Mouse (Mus musculus) Patski (cell line): ENCODE results near the gene Qser1. TPM values are rescaled to one million over a fixed set of nuclear protein-coding genes. Genes with fewer than 3 reads are reported as not detected.

ENCODE experiments used
- ATAC-seq: fragments of 100-300 bp; one replicate; pipeline ENCODE4 v1.8.0; 2021
- CTCF ChIA-PET: fragments of 350-600 bp; sonication (Branson Sonifier 250); formaldehyde crosslinking; loops from one replicate; lab custom pipeline; 2022; ENCODE audit warnings: inconsistent platforms; lab: Charles Lee
- POLR2A ChIA-PET: fragments of 350-600 bp; sonication (Branson Sonifier 250); formaldehyde crosslinking; loops from one replicate; lab custom pipeline; 2022; ENCODE audit warnings: antibody characterized with exemption, inconsistent platforms; lab: Charles Lee
- DNase-seq: peaks from one replicate; pipeline ENCODE4 v3.0.0-alpha.2; 2011; ENCODE audit warnings: low read depth, low spot score
- H3K27me3 ChIP-seq: fragments of 371-371 bp; one replicate; pipeline ENCODE4 v1.5.1; 2021
- CTCF ChIP-seq: fragments of 100-300 bp; IDR thresholded peaks from one replicate; pipeline ENCODE4 v1.5.1; 2021
- in situ Hi-C: fragments of 300-500 bp; cut with MboI; formaldehyde crosslinking; loops from 3 replicates; pipeline ENCODE4 v1.11.1; 2018; ENCODE audit warnings: low pct_unique_long_range_greater_than_20kb, mixed read lengths
- polyA plus RNA-seq: library from polyadenylated mRNA; unstranded; gene quantifications from one replicate; pipeline ENCODE4 v1.2.3, GENCODE M21; 2021

The Qser1 gene
- polyA plus RNA-seq, 1 experiment from 2014 or later: 20.2 TPM

DNA sequence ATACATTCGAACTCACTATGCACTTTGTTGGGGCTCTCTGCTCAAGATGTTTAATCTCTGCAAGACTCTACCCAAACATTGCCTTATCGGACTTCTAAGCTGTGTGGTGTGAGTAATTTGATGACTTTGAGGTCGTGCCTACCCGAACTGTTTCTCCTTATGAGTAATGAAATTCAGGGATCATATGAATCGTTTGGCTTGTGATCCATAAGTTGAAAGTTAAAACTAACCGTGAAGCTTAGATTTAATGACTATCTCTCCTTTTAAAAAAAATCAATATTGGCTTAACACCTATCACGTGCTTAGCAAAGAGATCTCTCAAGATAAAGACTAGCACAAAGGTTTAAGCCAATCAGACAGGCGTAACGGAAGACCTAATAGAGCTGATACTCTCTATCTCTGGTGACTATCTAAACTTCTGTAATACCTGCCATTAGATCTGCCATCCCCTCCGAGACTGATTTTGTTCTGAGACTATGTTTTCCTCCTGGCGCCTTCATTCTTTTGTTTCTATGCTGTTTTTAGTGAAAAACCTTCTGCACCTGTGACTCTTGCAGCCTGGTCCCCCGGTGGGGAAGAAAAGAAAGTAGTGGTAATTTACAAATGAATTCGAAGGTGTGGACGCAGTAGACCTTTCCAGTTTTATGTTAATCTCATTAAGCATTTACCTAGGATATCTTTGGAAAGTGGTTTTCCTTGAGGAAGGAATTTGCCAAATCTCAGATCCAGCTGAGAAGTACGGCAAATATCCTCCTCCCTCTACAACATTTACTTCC is 1.2 kb upstream of the Qser1 start:
- ChIA-PET CTCF (interaction anchor here (1.2 kb wide), 1 partner anchor 35 kb away, joined by 3 read pairs; no protein-coding TSS in a partner anchor), POLR2A (no interaction called here)
- no peak for DNase-seq
- no peak for TF ChIP-seq CTCF
- H3K27me3 ChIP-seq: no peaks in the 10 kb centered on the region
- in situ Hi-C loops: no loop called here
- ATAC-seq: no peak

DNA sequence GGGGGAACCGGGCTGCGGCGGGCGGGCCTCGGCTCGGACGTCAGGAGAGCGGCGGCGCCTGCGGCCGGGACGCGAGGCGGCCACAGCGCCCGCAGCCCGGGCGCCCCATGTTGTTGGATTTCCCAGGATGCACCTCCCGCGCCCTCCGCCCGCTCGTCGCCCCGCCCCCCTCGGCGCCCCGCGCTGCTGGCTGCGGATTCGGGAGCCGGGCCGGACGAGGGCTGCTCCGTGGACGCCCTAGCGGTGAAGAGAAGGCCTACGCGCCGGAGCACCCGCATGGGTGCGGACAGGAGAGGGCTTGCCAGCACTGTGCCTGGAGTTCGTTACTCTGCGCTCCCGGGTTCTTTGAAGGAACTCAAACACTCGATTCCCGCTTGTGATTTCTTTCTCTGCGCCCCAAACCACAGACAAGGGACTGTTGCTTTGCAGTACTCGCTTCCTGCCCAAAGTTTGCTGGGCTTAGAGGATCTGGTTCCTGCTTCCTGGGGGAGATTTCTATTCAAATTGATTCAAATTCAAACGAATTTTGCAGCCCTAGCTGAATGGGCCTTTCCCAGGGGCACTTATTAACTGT is 393 bp upstream of the Qser1 start:
- DNase-seq: peak; percentile 35
- ChIA-PET CTCF (interaction anchor here (1.2 kb wide), 1 partner anchor 36 kb away, joined by 3 read pairs; no protein-coding TSS in a partner anchor), POLR2A (no interaction called here)
- TF ChIP-seq CTCF: peak; percentile 92
- no peaks in the 10 kb centered on the region for H3K27me3 ChIP-seq
- peak; percentile 95 for ATAC-seq
- in situ Hi-C loops: no loop called here

DNA sequence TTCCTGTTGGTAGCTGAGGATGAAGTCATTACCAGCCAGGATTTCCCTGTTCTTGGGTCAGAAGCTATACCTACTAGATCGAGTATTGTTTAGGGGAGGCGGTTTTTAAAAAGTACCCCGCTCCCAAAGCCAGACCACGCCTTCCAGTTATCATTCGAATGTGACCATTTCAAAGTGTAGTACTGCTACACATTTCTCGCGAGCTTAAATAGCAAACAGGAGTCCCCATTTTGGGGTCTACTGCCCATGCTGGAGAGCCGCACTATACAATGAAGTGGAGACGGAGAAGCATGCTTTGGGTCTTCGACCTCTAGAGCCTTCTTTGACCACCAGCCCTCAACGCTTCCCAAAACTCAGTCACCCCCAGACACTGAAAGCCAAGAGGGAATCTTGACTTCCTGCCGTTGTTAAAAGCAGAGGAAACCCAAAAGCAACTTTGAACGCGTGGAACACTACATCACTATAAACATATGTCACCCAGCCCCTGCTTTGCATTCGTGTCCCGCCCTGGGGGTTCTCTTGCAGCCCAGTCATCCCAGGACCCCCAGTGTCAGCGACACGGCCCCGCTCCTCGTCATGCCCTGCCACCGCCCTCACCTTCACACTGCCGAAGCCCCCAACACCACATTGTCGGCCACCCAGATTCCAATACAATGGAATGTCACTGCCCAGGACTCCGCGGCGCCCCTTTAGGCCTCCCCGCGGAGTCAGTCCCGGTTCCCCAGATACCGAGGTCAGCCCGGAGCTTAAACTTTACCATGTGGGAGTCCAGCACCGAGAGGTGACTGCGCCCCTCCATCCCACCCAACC is 794 bp downstream of the Qser1 start:
- ChIA-PET CTCF (interaction anchor here (1.3 kb wide), 1 partner anchor 130 kb away, joined by 4 read pairs; no protein-coding TSS in a partner anchor), POLR2A (no interaction called here)
- no peaks in the 10 kb centered on the region for H3K27me3 ChIP-seq
- no peak for DNase-seq
- peak; percentile 55 for ATAC-seq
- in situ Hi-C loops: no loop called here
- TF ChIP-seq CTCF: no peak

DNA sequence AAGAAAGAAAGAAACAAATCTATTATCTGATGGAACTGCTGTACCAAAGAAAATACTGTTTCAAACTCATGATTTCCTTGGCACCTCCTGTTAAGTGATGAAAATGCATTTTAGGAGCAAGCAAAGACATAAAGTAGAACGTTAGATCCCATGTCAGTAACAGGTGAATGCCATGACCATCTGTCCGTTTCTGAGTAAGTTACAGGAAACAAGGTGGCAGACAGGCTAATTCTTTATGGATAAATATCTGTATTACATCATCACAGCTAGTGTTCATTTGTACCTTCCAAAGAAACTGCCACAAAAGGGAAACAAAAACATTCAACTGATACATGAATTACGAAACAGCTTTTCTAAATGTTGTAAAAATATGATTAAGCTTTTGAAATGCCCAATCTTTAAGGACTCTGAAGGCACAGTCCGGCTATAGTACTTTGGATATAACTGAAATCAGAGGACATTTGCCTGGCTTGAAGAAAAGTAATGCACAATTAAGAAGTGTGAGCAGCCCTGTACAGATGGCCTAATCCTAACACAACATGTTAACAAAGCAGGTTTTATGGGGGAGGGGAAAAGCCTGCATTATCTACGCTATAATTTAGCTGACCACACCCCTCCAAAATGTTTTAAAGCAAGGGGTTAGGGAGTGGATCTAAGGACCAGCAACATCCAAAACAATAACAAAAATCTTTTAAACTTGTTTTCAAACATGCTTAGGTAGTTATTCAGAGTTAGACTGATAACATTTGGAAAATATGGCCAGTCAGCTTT is 2.2 kb downstream of the Qser1 start:
- TF ChIP-seq CTCF: no peak
- POLR2A ChIA-PET: no interaction called here
- in situ Hi-C loops: no loop called here
- H3K27me3 ChIP-seq: no peaks in the 10 kb centered on the region
- CTCF ChIA-PET: interaction anchor here (1.3 kb wide), 1 partner anchor 129 kb away, joined by 4 read pairs; no protein-coding TSS in a partner anchor
- ATAC-seq (no peak), DNase-seq (no peak)

DNA sequence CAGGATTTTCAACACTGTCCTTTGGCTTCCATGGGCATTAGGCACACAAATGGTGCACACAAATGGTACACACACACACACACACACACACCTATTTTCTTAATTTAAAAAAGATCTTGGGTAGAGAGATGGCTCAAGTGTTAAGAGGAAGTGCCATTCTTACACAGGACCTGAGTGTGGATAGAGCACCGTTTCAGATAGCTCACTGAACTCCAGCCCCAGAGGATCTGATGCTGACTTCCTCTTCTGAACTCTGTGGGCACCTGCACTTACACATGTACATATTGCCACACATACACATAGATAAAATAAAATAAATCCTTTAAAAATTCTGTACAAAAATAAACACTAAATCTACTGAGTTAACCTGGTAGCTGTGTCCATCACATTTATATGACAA is 11.1 kb downstream of the Qser1 start:
- no peak for ATAC-seq
- no peak for DNase-seq
- TF ChIP-seq CTCF: no peak

DNA sequence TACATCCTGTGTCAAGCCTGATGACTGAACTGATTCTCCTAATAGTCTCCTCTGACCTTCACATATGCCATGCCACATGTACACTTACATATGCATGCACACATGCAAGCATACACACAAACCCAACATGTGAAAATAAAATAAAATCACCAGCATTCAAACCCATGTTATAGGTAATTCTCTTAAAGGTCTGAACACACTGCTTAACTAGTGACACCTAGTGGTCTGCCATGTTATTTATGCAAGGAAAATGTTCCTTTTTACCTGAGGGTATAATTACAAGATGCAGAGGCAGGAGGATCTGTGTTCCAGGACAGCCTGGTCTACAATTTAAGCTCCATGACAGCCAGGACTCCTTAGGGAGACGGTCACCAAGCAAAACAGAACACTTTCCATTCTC is 41.8 kb downstream of the Qser1 start:
- ChIA-PET POLR2A (no interaction called here), CTCF (interaction anchor here (0.6 to 1.4 kb wide), 2 partner anchors 15 to 17 kb away, joined by 3 to 4 read pairs; no protein-coding TSS in a partner anchor)
- ATAC-seq (no peak), DNase-seq (no peak)
- in situ Hi-C loops: no loop called here
- TF ChIP-seq CTCF: peak; percentile 47
- no peaks in the 10 kb centered on the region for H3K27me3 ChIP-seq

More for the DNA sequence above, 11.1 kb downstream of the Qser1 start:
- in situ Hi-C loops: no loop called here
- POLR2A ChIA-PET: no interaction called here
- CTCF ChIA-PET: interaction anchor here (1.1 kb wide), 1 partner anchor 11 kb away, joined by 3 read pairs; no protein-coding TSS in a partner anchor
- no peaks in the 10 kb centered on the region for H3K27me3 ChIP-seq

DNA sequence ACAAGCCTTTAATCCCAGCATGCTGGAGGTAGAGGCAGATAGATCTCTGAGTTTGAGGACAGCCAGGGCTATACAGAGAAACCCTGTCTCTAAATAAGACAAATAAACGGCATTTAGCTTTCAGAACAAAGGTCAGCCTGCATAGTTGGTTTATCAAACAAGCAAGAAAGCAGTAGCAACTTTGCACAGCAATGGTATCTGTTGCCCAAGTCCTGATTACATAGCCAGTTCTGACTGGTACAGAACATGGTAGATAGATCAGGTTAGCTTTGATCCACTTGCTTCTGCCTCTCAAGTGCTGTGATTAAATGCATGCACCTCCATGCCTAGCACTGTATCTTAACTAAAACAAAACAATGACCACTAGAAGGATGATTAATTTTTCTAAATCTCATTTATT is 47.9 kb downstream of the Qser1 start:
- no peaks in the 10 kb centered on the region for H3K27me3 ChIP-seq
- ATAC-seq (no peak), DNase-seq (no peak)
- TF ChIP-seq CTCF: no peak
- CTCF ChIA-PET: no interaction called here
- in situ Hi-C loops: no loop called here
- POLR2A ChIA-PET: no interaction called here

DNA sequence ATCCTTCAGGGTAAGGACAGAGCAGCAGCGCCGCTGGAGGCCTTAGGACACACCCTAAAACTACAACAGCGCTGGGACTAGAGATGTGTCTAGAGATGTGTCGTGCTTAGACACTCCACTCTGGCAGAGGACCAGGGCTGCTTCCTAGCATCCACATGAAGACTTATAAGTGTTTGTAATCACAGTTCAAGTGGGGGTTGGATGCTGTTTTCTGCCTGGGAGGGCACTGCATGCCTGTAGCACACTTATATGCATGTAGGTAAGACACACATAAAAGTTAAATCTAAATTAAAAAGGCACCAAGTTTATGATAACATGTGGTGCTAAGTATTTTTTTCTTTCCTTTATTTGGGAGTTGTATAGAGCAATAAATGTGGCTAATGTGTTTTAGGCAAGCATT is 52.5 kb downstream of the Qser1 start:
- no peak for ATAC-seq
- DNase-seq: no peak
- TF ChIP-seq CTCF: no peak
- ChIA-PET CTCF (no interaction called here), POLR2A (no interaction called here)
- in situ Hi-C loops: no loop called here
- H3K27me3 ChIP-seq: no peaks in the 10 kb centered on the region

DNA sequence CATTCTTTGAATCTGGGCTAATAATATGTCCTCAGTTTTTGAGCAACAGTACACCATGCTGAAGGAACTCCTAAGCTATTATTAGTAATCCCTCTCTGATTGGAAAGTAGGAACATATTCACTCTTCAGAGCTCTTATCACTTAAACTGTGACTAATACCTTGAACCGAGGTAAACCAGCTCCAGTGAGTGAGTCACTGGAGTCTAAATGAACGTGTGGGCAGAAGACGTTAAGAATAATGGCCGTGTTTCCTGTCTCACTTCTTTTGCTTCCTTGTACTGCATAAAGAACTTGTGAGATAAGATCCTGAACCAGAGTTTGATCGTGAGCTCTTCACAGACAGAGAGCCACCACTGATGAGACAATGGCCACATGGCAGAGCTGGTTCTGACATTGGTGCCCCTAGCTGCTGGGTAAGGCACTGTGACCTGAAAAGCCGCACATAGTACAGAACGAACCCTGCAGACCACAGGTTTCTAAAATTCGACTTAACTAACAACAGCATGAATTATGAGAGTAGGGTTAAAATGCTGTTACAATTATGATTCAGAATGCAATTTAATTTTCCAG is 53.3 kb downstream of the Qser1 start:
- in situ Hi-C loops: no loop called here
- H3K27me3 ChIP-seq: no peaks in the 10 kb centered on the region
- no peak for TF ChIP-seq CTCF
- ChIA-PET POLR2A (interaction anchor here (1.0 kb wide), 1 partner anchor 79 kb away, joined by 3 read pairs; no protein-coding TSS in a partner anchor), CTCF (interaction anchor here (0.8 to 1.0 kb wide), 2 partner anchors 10 to 109 kb away, joined by 3 read pairs; no protein-coding TSS in a partner anchor)
- ATAC-seq (no peak), DNase-seq (no peak)
